Mouse (Mus musculus) testis, adult 2 months (tissue): Measurements from ENCODE around the gene Srp14.

Experiments used
- CTCF ChIP-seq: fragments of 200-500 bp; IDR thresholded peaks from 2 replicates; pipeline ENCODE4 v1.5.1; 2012; ENCODE audit warnings: low read depth, mild to moderate bottlenecking, inconsistent platforms, low read length, moderate library complexity; ENCODE audit not compliant: control insufficient read depth, insufficient read depth, insufficient replicate concordance
- POLR2A ChIP-seq: fragments of 200-500 bp; IDR thresholded peaks from 2 replicates; pipeline ENCODE4 v1.6.1; 2012; ENCODE audit warnings: low read depth, mild to moderate bottlenecking, inconsistent platforms, low read length, moderate library complexity; ENCODE audit not compliant: control insufficient read depth

GRCm38 (mm10) chr2:118483032-118483431 lies 3.5 kb upstream of the Srp14 start:
- TF ChIP-seq CTCF = no peak
- no peak for TF ChIP-seq POLR2A
